Mouse (Mus musculus) adrenal gland, adult 8-10 months (tissue): Measurements from ENCODE around the gene Acadm. TPM values are rescaled to one million over a fixed set of nuclear protein-coding genes. Genes with fewer than 3 reads are reported as not detected.

Experiments
- DNase-seq: peaks from one replicate; pipeline ENCODE4 v3.0.0; 2022
- total RNA-seq, 4 experiments: library from RNA; stranded (reverse); gene quantifications; 2 replicates each; pipeline ENCODE4 v1.2.4; 2022

Acadm gene
- total RNA-seq: 100 to 1,000 TPM; 446 to 580 (median 575) TPM

- peak; percentile 99 for DNase-seq
These were observed at the start of gene Acadm for GRCm38 (mm10) chr3:153944335-153944990. Acadm (minus strand) TSS chr3:153944632.

DNA sequence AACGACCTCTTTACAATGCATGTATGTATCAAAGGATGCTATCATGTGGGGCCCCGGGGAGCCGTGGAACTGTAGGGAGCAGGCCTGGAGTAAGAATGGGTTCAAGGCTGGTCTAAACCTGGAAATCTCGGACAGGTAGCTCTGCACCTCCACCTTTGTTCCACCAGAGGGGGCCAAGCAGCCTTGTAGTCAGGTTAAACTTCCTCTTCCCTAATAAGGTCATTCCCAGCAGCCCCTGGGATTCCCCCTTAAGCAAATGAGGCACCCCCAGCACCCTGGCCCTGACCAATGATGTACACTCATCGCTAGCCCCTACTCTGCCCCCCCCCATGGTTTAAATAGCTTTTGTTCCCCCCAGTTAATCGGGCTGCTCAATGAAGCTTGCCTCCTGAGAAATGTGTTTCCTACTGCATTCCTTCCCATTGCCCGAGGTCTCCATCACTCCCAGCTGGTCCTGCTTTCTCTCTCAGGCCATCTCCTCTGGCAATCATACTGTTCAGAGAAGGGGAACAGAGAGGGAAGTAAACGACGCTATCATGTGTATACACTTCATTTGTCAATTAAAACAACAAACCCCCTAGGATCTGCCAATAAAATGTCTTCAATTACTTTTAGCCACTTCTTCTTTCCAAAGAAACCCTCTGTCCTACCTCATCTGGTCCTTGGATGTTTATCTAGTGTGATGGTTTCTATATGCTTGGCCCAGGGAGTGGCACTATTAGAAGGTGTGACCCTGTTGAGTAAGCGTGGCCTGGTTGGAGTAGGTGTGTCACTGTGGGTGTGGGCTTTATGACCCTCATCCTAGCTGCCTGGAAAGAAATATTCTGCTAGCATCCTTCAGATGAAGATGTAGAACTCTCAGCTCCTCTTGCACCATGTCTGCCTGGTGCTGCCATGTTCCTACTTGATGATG, 40.3 kb upstream of the Acadm start:
- no peak for DNase-seq

DNA sequence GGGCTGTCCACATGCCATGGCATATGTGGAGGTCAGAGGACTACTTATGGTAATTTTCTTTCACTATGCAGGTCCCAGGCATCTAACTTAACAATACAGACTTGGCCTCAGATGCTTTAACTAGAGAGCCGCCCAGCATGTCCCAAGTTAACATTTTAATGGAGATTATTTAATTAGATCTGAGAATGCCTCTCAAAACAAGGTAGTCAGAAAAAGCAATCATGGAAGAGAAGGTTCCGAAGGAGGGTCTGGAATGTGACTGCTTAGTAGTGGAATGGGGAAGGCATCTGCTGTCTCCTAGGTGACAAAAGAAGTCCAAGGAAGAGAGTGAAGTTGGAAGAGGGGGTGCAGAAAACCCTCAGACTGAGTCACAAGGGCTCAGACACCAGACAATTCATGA, 36.2 kb upstream of the Acadm start:
- DNase-seq: no peak

DNA sequence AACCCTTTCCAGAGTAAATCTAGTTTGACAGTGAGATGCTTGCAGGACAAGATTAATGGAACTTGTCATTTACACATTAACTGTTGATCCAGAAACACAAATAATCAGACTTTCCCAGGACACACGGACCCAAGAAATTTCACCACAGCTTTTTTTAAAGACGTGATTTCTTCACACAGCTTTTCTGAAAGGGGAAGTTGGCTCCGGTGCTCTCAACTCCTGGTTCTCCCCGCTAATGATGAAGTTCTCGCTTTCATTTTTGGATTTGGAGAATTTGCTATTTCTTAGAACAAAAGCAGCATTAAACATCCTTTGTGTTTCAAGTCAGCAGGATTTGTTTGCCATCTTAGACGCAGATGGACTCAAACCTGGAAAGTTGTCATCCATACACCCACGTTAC, 31.4 kb upstream of the Acadm start:
- no peak for DNase-seq

- DNase-seq: no peak
These were observed 30.6 kb upstream of the Acadm start for GRCm38 (mm10) chr3:153975060-153975459.

GRCm38 (mm10) chr3:153973949-153974760, 29.7 kb upstream of the Acadm start:
- no peak for DNase-seq

DNA sequence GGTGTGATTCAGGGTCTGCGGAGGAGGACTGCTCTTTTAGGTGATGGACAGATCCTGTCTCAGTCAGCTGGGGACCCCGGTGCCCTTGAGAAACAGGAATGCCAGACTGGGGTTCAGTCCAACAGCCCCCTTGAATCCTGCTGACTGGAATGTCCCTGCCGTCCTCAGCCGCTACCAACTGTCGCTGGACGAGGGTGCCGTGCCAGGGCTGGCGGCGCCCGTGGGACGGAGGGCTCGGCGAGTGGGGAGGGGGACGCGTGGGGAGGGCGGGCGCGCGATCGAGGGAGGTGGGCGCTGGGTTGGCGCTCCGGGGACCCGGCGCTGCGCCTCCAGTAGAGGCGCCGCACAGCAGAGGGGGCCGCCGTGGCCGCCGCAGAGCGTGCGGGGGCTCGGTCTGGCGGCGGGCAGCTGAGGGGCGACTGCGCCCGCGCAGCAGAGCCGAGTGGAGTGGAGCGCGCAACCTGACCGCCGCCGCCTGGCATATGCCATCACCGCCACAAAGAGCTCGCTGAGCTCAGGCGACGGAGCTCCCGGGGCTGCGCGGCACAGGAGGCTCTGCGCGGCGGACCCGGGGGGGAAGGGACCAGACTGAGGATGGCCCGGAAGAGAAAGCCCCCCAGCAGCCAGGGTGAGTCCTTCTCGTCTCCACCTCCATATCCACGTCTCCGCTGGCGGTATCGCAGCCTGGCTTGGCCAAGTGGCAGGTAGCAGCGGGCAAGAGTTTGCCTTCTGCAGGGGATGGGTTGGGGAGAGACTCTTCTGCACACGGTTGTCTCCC, 28.9 kb upstream of the Acadm start, which contains the start of gene Slc44a5:
TSS of gene Slc44a5 (plus strand) at position 266 of the 778 bp plus-strand sequence.
- DNase-seq: no peak

GRCm38 (mm10) chr3:153969451-153969850, 25.0 kb upstream of the Acadm start:
- DNase-seq: no peak

DNA sequence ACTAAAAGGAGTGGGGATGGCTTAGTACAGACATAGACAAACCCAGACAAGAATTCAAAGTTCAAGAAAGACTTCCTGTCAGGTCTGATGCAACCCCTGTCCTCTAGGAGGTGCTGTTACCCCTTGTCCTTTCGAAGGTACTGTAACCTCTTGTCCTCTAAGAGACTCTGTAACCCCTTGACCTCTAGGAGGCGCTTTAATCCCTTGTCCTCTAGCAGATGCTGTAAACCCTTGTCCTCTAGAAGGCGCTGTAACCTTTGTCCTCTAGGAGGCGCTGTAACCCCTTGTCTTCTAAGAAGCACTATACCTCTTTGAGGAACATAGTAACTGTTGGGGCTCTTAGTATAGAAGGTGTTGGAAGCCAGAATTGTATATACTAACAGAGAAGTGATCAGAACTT, 24.1 kb upstream of the Acadm start:
- no peak for DNase-seq

DNA sequence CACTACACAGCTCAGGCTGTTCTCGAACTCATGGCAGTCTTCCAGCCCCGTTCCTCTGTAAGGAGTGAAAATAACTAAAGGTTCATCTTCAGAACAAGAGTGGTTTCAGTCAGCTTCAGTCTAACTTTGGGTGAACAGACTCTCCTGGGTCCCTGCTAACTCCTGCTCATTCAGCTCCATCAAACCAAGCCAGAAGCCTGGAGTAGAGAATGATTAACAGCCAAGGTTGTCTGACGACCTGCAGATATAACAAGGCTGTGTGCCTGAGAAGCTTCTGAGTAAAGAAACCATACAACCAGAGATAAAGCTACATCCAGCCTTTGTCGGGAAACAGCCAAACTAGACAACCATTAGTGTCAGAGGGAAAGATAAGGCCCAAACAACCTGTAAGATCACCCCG, 23.0 kb upstream of the Acadm start:
- no peak for DNase-seq

- DNase-seq: no peak
These were observed 17.4 kb upstream of the Acadm start for GRCm38 (mm10) chr3:153961632-153962389.

GRCm38 (mm10) chr3:153960884-153961283, 16.5 kb upstream of the Acadm start:
- no peak for DNase-seq

DNA sequence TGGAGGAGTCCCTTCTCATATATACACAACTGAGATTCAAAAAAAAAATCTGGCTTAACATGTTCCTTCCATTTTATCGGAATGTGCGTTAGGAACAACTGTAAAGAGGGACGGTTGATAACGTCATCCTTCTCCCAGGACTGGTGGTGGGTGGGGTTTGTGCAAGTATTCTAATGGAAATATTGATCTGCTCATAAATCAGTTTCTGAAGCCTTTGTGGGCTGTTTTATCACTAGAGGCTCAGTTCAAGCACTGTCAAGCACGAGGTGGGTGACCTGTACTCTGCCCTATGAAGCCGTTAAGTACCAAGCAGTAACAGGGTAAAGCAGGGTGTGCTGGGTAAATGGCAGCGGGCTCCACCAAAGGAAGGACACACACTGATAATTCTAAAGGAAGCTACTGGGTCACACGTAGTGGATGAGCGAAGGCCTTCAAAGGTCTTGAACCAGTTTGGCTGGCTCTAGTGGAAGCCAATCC, 15.3 kb upstream of the Acadm start:
- DNase-seq: no peak

DNA sequence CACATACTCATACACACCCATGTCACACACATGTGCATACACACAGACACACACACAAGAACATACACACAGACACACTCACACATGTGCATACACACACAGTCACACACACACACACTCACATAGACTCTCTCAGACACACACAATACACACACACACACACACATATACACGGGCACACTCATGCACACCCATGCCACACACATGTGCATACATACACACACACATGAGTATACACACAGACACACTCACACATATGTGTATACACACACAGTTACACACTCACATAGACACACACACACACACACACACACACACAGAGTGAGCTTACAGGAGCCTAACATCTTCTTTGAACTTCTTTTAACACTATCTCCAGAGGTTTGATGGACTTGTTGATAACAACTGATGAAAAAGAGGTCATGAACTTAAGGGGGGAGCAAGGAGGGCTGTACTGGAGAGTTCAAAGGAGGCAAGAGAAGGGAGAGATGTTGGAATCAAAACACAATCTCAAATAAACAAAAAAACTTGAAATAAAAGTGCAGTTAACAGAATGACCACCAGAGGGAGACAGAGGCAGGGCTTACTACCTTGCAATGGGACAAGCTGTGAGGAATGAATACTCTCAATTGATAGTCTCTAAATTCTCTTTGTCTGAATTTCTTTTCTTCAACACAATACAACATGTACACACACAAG, 14.8 kb upstream of the Acadm start:
- no peak for DNase-seq

DNA sequence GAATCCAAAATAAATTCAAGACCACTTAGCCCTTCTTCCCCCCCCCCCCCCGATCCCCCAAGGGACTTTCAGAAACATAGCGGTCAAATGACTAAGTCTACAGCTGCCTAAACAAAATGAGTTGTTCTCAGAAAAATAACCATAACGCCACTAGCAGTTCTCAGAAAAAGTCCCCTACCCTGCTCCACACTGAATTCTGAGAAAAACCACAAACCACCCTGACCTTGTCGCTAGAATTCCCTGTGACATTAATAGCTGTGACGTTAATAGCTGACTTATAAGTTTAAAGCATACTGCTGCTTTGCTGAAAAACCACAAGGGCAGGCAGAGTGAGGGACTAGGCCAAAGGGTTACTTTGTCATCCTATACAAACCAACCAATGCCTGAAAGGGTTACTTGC, 13.5 kb upstream of the Acadm start:
- DNase-seq: no peak

DNA sequence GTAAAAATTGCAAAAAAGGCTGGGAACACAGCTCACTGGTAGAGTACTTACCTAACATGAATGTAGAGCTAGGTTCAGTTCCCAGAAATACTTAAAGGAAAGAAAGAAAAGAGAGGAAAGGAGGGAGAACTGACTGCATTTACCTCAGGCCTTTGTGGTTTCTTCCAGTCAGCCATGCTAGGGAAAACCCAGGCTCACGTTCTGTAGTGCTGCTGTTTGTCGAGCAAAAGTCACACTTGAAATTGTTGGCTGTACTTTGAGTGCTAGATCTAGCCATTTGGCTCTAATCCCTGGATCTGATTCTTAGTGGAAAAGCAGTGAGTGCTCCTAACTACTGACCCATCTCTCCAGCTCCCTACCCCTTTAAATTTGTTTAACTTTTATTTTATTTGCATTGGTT, 3.7 kb upstream of the Acadm start:
- no peak for DNase-seq

DNA sequence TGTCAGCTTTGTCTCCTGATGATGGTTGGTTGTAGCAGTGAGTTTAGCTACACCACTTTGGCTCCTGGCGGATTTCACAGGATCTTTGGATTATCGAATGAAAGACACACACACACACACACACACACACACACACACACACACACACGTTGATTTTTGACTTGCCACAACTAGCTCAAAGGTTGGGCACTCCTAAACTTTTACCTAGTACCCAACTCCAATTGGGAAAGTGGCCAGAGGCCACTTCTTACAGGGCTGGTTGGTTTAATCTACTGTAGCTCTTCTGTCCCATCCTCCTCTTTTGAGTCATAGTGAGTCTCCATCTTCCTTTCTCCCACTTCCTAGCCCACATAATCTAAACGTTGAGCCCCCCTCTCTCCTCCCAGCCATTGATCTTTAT, 2.8 kb upstream of the Acadm start:
- no peak for DNase-seq

DNA sequence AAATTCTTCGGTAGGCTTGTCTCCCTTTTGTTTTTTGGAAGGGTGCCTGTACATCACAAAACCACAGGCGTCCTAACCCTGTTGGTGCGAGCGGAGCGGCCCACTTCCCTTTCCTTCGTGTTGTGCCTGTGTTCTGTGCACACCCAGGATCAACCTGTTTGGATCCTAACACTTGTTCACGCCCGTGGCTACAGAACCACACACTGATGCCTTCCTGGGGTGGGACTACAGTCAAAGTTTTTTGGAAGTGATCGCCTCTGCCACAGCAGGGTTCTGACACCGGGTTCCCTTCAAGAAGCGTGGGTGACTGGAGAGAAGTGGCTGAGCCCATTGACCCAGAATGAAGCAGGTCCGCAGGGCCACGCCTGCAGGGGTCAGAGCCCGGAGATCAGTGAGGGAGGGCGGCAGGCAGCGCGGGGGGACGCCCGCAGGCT, 514 bp downstream of the Acadm start:
- DNase-seq: no peak

- DNase-seq: no peak
These were observed 1.3 kb downstream of the Acadm start for GRCm38 (mm10) chr3:153943003-153943640.

DNA sequence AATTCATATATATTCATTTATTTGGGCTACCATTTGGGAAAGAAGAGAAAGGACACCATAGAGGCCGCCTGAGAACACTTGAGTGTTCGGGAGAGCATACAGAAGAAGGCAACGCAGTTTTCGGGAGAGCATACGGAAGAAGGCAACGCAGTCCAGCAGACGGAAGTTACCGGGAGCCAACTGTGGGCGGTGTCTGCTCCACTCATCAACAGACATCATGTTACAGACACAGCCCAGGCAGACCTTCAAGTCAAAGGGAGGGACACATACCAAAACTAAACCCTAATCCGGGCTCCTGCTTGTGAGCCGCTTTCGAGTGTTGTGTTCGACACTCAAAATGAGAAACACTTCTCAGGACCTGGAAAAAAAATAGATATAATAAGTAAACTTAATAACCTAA, 2.8 kb downstream of the Acadm start:
- no peak for DNase-seq
